Mouse (Mus musculus) intestine, embryonic 14.5 days (tissue): ENCODE data around the gene Rhno1. TPM values are rescaled to one million over a fixed set of nuclear protein-coding genes. Genes with fewer than 3 reads are reported as not detected.

Experiments used
- ATAC-seq: fragments of 200-750 bp; cut with Nextera tagmentation; replicated peaks from 2 replicates; pipeline ENCODE4 v1.8.0; 2017; ENCODE audit warnings: low read depth, moderate number of reproducible peaks, moderate TSS enrichment, moderate library complexity; ENCODE audit not compliant: low FRiP score, low TSS enrichment
- DNase-seq: peaks from one replicate; pipeline ENCODE4 v3.0.0-alpha.2; 2018; ENCODE audit warnings: low spot score
- H3K27ac ChIP-seq: fragments of 300-500 bp; sonication (generic); 2 replicates; pipeline ENCODE4 v1.5.1; 2014; ENCODE audit warnings: low read depth, mild to moderate bottlenecking, control low read depth
- H3K27me3 ChIP-seq: fragments of 300-500 bp; sonication (generic); replicated peaks from 2 replicates; pipeline ENCODE4 v1.6.1; 2014; ENCODE audit warnings: low read length, control low read depth; ENCODE audit not compliant: control insufficient read depth, insufficient read depth
- H3K36me3 ChIP-seq: fragments of 300-500 bp; sonication (generic); 2 replicates; pipeline ENCODE4 v1.6.1; 2014; ENCODE audit warnings: low read length, control low read depth; ENCODE audit not compliant: control insufficient read depth, insufficient read depth
- H3K4me1 ChIP-seq: fragments of 300-500 bp; sonication (generic); replicated peaks from 2 replicates; pipeline ENCODE4 v1.6.1; 2014; ENCODE audit warnings: low read length, control low read depth, mixed read lengths; ENCODE audit not compliant: control insufficient read depth, insufficient read depth
- H3K4me2 ChIP-seq: fragments of 300-500 bp; sonication (generic); 2 replicates; pipeline ENCODE4 v1.6.1; 2014; ENCODE audit warnings: low read length
- H3K4me3 ChIP-seq: fragments of 300-500 bp; sonication (generic); 2 replicates; pipeline ENCODE4 v1.5.1; 2014; ENCODE audit warnings: low read depth, low read length, control low read depth, mixed read lengths
- H3K9ac ChIP-seq: fragments of 300-500 bp; sonication (generic); 2 replicates; pipeline ENCODE4 v1.6.1; 2014; ENCODE audit warnings: mild to moderate bottlenecking, low read length
- H3K9me3 ChIP-seq: fragments of 300-500 bp; sonication (generic); 2 replicates; pipeline ENCODE4 v1.6.1; 2016; ENCODE audit warnings: low read length, control low read depth; ENCODE audit not compliant: control insufficient read depth
- WGBS: fragments of 180-500 bp; shearing (Covaris S2); extraction: QIAGEN DNeasy Blood & Tissue Kit; methylation state at CpG from one replicate; pipeline ENCODE4 v1.1.7; 2014; 5-methylcytosine and 5-hydroxymethylcytosine counted together
- polyA plus RNA-seq: library from polyadenylated mRNA; unstranded; fragments of >200 nt; fragmentation: Nextera tagmentation; extraction: Ambion mirVana; gene quantifications from 2 replicates; pipeline ENCODE4 v1.2.1, GENCODE M21; 2014

The Rhno1 gene
- polyA plus RNA-seq, 1 experiment from 2014 or later, result 125 TPM

DNA sequence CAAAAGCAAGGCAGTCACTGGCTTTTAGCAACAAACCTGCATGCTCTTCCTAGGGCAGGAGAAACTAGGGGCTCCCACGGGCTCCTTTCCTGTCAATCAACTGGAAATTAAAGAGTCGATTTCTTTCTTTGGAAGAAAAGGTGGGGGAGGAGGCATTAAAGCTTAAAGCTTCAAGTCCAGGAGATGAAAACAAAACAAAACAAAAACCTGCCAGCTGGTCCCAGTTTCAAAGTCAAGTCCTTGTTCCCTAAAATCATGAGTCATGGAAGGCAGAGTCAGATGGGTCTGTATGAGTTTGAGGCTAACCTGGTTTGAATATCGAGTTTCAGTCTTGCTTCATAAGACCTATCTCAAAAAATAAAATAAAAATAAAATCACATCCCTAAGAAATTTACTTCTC lies 8.6 kb downstream of the Rhno1 start:
- Histone ChIP-seq H3K4me1 (peaks cover 10% of the 10 kb centered on the region), H3K9ac (no peak overlapping the region), H3K27ac (no peak overlapping the region), H3K27me3 (no peaks in the 10 kb centered on the region), H3K4me3 (no peak overlapping the region), H3K4me2 (peak overlapping the region; percentile 81; the same call in 1 of the 2 replicates), H3K9me3 (no peaks in the 10 kb centered on the region), H3K36me3 (peaks cover 35% of the 10 kb centered on the region)
- WGBS, result 75% methylated on average over 3 of the region's 3 CpGs
- no peak for ATAC-seq
- DNase-seq, result no peak

- Histone ChIP-seq H3K27me3 (no peaks in the 10 kb centered on the region), H3K4me3 (no peak overlapping the region), H3K9ac (no peak overlapping the region), H3K4me1 (peaks cover 7% of the 10 kb centered on the region), H3K9me3 (no peaks in the 10 kb centered on the region), H3K36me3 (peaks cover 8% of the 10 kb centered on the region), H3K4me2 (no peak overlapping the region), H3K27ac (peak overlapping the region; percentile 59; the same call in 1 of the 2 replicates)
- no peak for DNase-seq
- ATAC-seq, result no peak; the same call in 1 of the 2 replicates
- WGBS, result 58% methylated on average over 7 of the region's 7 CpGs
Observed at GRCm38 (mm10) chr6:128349711-128350110, 13.0 kb downstream of the Rhno1 start.

GRCm38 (mm10) chr6:128346782-128347181 lies 15.9 kb downstream of the Rhno1 start:
- Histone ChIP-seq H3K27ac (no peak overlapping the region), H3K9ac (no peak overlapping the region), H3K9me3 (no peaks in the 10 kb centered on the region), H3K4me3 (no peak overlapping the region), H3K4me1 (no peaks in the 10 kb centered on the region), H3K4me2 (no peak overlapping the region), H3K27me3 (no peaks in the 10 kb centered on the region), H3K36me3 (peaks cover 8% of the 10 kb centered on the region)
- DNase-seq, result no peak
- ATAC-seq, result no peak
- WGBS, result 87% methylated on average over 6 of the region's 6 CpGs

GRCm38 (mm10) chr6:128345623-128346022 lies 17.1 kb downstream of the Rhno1 start:
- peaks cover 3% of the 10 kb centered on the region for H3K36me3 ChIP-seq
- 92% methylated on average over 10 of the region's 10 CpGs for WGBS
- no peak overlapping the region for H3K4me3 ChIP-seq
- no peaks in the 10 kb centered on the region for H3K27me3 ChIP-seq
- no peak overlapping the region for H3K4me2 ChIP-seq
- no peaks in the 10 kb centered on the region for H3K4me1 ChIP-seq
- no peaks in the 10 kb centered on the region for H3K9me3 ChIP-seq
- ATAC-seq (no peak), DNase-seq (no peak)
- H3K27ac ChIP-seq, result no peak overlapping the region
- no peak overlapping the region for H3K9ac ChIP-seq

GRCm38 (mm10) chr6:128341956-128342723 lies 20.6 kb downstream of the Rhno1 start:
- DNase-seq, result no peak
- H3K9me3 ChIP-seq, result no peaks in the 10 kb centered on the region
- no peak overlapping the region for H3K4me2 ChIP-seq
- H3K36me3 ChIP-seq, result no peaks in the 10 kb centered on the region; the same call in 1 of the 2 replicates
- peaks cover 7% of the 10 kb centered on the region for H3K4me1 ChIP-seq
- ATAC-seq, result no peak
- H3K4me3 ChIP-seq, result no peak overlapping the region
- no peaks in the 10 kb centered on the region for H3K27me3 ChIP-seq
- H3K9ac ChIP-seq, result no peak overlapping the region
- H3K27ac ChIP-seq, result no peak overlapping the region
- WGBS, result 90% methylated on average over 11 of the region's 11 CpGs

DNA sequence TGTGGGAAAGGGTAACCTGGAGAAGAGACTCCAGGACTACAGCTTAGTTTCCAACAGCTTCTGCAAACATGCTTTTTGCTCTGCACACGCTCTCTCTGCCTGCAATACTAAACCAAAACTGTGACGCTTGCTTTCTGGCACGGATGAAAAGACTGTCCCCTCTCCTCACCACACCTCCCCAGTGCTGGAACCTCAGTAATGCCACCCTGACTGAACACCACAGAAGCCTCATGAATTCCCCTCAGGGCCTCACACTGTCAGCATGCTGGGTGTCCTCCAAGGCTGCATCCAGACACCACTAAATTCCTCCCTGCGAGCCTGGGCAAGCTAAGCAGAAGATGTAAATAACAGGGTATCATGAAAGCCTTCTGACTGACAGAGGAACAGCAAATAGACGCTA lies 23.8 kb downstream of the Rhno1 start:
- Histone ChIP-seq H3K4me3 (no peak overlapping the region), H3K9me3 (no peaks in the 10 kb centered on the region), H3K4me2 (no peak overlapping the region), H3K9ac (no peak overlapping the region), H3K36me3 (peaks cover 16% of the 10 kb centered on the region), H3K27ac (no peak overlapping the region), H3K27me3 (no peaks in the 10 kb centered on the region), H3K4me1 (peaks cover 7% of the 10 kb centered on the region)
- ATAC-seq (no peak), DNase-seq (no peak)
- 33% methylated on average over 5 of the region's 5 CpGs for WGBS

DNA sequence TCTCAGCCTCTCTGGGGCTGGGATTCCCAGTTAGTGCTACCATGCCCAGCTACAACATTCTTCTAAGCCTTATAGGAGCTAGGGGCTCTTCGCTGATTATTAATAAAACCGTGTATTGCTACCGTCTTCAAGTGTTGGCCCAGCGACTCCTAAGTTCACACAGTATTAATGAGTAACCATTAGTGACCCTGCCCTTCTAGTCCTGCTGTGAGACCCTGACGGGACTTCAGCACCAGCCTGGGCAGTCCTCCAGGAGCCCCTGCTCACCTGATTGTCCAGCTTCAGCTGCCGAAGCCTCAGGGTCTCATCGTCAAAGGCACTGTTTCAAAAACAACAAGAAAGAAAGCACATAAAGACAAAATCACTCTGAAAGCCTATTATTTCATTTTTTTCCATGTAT lies 25.2 kb downstream of the Rhno1 start:
- H3K4me3 ChIP-seq, result no peak overlapping the region
- H3K9me3 ChIP-seq, result no peaks in the 10 kb centered on the region
- DNase-seq (no peak), ATAC-seq (no peak)
- no peak overlapping the region for H3K9ac ChIP-seq
- 78% methylated on average over 7 of the region's 7 CpGs for WGBS
- no peaks in the 10 kb centered on the region for H3K27me3 ChIP-seq
- peaks cover 7% of the 10 kb centered on the region for H3K4me1 ChIP-seq
- peaks cover 28% of the 10 kb centered on the region for H3K36me3 ChIP-seq
- no peak overlapping the region for H3K4me2 ChIP-seq
- no peak overlapping the region for H3K27ac ChIP-seq

DNA sequence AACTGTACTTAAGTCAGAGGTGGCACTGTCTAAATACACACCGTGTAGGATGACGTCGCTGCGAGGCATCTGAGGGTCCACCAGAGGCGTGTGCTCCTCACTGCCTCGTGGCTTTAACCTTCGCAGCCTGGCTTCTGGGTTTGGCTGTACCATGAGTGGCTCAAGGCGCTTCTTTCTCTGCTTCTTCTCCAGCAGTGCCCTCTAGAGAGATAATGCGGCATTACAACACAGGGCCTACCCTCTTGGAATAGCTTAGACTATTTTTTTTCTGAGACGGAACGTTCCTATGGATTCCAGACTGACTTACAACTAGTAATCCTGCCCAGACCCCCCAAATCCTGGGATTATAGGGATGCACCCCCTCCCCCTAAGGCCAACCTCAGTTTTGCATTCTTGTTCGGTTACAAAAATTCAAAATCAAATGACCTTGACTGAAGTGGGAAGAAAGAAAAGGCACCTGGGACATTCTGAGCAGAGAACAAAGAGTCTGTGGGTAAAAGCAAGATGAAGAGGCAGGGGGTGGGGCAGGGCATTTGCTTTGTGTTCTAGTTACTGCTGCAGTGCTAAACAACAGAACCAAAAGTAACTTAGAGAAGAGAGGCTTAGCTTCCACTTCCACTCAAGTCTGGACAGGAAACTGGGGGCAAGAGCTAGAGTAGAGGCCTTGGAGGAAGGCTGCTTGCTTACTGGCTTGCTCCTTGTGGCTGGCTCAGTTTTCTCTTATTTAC lies 28.1 kb downstream of the Rhno1 start:
- DNase-seq (peak; percentile 88), ATAC-seq (no peak; the same call in 1 of the 2 replicates)
- Histone ChIP-seq H3K27me3 (no peaks in the 10 kb centered on the region), H3K27ac (no peak overlapping the region), H3K9ac (no peak overlapping the region), H3K9me3 (no peaks in the 10 kb centered on the region), H3K4me2 (no peak overlapping the region), H3K4me1 (peaks cover 7% of the 10 kb centered on the region), H3K4me3 (no peak overlapping the region), H3K36me3 (peaks cover 43% of the 10 kb centered on the region)
- WGBS, result 22% methylated on average over 12 of the region's 12 CpGs
